Mouse (Mus musculus) kidney, postnatal 25 days (tissue): Measurements from ENCODE around the gene Nr1h4.

ENCODE experiments used
- DNase-seq, 2 experiments: peaks; one replicate each; pipeline ENCODE4 v3.0.0; 2021; ENCODE audit warnings: mixed read lengths in 2 of 2

The Nr1h4 gene

DNA sequence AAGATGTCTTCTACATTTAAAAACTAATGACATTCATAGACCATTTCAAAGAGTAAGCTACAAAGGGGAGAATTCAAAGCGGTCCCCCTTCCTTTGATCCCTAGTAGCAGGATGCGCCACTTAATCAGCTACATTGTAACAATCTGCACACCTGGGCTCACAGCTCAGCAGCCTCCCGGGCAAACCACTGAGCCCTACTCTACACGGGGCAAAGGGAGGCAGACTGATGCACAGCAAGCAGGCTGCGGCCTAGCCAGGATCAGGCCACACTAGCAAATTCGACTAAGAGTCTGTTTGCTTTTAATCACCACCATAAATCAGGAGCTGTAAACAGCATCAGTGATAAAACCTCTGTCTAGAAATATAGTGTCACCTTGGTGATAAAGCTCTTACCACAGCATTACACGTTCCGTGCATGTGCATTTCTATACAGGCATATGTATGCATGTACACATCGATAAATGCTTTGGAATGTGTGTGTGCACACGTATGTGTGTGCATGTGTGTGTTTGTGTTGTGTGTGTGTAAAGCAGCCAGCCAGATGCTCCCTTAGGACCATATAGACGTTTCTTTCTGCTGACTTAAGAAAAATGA lies 108.5 kb downstream of the Nr1h4 start:
- DNase-seq: no peak

DNA sequence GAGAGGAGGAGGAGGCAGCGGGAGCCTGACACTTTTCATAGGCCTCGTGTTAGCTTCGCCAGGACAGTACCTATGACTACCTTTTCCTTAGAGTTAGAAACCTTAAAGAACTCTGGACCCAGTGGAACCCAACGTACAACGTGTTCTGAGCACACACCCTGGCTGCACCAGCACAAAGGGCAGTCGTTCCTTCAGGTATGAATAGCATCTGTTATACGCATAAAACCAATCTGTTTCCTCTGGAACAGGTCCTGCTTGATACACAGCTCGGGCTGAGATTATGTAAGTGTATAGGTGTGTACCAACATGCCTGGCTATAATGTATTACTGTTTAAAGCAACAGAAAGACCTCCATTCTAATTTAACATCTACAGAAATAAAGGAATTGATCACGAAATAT lies 109.2 kb downstream of the Nr1h4 start:
- DNase-seq: no peak

DNA sequence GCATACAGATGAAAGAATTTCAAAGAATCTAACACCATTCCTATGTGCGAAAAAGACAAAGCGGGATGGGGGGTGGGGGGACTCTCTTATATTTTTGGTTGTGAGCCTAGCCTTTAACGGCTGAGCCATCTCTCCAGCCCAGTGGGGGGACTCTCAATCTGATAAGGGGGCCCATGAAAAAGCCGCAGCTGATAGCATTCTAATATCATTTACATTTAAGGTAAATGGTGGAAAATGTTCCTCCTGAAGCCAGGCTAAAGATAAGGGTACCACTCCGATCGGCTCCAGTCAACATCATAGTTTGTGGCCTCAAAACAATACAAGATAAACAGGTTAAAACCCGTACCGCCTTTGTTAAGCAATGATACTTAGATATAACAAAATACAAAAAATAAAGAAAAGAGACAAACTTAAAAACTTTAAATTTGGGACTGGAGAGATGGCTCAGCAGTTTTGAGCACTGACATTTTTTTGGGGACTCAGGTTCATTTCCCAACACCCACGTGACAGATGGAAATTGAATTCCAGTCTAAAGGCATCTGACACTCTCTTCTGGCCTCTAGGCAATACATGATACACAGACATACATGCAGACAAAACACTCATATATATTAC lies 110.1 kb downstream of the Nr1h4 start:
- DNase-seq: no peak

DNA sequence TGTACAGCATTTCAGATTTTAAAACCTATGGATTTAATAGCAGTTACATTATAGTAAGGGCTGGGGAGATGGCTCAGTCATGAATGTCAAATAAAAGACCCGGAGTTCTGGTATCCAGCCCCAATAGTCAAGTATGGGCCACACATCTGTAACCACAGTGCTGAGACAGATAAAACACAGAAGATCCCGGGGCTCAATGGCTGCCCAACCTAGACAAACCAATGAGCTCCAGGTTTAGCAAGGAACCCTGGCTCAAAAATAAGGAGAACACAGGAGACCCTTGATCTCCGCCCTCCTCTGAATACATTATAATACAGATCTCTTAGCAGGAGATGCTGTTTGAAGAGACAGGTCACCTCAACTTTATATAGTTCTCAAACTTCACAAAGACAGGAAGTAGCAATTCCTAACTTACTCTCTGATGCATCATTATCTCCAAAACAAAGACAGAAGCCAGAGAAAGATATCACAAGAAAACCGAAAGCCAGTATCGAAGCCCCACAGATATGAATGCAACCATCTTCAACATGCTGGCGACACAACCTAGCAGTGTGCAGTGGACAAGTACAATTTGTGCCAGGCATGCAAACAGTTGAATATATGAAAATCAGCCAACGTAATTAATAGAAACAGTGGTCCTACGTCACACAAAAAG lies 110.8 kb downstream of the Nr1h4 start:
- DNase-seq: no peak

DNA sequence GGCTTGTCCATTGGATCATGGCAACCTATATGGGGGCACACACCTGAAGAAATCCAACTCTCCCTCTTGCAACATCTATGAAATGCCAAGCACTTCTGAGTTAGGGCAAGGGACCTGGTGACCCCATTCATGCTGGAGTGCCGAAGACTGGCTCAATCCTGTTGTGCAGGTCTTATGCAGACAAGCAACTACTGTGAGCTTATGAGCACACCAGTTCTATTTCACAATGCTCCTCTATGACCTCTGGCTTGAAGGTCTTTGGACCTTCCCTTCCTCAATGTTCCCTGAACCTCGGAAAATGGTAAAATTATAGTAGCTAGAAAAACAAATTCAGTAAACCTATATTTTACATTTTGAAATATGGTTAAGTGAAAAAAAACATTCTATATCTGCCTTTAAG lies 115.4 kb downstream of the Nr1h4 start:
- no peak for DNase-seq

DNA sequence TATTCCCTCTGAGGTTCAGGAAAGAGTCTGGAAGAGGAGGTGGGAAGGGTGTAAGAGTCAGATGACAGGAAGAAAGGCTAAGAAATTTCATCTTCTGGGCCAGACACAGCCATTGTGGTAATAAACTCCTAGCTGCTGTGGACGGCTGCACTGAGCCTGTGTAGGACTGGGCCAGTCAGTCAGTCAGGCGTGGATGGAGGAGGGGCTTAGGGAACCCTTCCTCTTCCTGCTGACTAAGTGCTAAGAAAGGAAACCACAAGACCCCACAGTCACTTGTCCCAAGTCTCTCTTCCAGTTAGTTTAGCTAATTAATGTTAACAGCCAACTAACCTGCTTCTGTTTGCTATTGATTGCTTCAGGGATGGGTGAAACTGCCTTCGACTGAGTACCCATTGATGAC lies 117.9 kb downstream of the Nr1h4 start:
- DNase-seq: no peak

DNA sequence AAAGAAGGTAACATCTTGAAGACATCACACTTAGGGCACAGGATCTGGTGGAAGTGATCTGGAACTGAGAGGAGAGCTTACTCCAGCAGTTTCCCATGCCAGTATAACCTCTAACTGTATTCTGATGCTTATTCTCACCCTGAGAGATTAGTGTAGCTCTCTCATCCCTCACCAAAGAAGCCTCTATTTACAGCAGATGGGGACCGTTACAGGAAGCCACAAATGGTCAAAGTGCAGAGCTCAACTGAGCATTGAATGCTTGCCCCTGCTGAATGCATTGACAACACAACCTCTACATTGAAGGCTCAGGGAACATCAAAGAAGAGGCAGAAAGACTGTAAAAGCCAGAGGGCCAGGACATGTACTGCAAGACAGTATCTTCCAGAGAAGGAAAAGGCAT lies 125.8 kb downstream of the Nr1h4 start:
- DNase-seq: no peak

DNA sequence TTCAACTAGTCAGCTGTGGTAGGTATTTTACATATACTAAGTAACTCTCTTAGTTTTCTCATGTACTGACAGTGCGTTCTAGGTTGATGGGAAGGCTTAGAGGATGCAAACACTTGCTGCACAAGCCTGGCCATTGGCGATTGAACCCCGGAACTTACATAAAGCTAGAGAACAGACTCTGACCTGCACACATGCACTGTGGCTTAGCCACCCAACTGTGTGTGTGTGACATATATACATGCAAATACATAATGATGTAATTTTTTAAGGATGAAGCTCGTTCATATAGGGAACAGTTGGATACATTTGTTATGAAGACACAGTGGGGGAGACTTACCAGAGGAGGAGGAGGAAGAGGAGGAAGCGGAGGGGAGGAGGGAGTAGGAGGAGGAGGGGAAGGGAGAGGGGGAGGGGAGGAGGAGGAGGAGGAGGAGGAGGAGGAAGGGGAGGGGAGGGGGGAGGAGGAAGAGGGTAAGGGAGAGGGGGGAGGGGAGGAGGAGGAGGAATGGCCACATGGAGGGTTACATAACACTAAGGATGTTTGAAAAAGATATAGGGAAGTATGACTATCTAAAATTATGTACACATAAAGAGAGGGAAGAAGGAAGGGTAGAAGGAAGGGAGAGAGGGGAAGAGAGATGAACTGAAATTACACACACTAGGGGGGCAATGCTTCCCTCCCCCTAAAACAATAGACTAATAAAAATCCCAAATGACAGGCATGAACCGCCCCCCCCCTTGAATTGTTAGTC lies 126.5 kb downstream of the Nr1h4 start:
- no peak for DNase-seq

DNA sequence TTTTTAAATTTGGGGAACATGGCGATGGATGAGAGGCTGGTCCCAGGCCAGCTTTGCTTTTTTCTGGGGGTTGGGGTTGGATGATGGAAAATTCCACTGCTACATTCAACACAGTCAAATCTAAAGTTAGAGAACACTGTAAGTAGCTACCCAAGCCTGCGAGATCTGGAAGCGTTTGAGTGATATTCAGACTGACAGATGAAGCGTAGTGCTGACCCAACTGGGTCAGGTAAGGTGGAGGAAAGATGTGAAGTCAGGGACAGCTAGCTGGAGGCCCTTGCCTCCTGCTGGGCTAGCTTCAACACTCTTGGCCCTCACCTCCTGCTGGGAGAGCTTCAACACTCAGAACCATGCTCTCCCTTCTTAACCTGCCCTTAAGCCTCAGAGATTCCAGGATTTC lies 128.4 kb downstream of the Nr1h4 start:
- DNase-seq: no peak
